Mouse (Mus musculus) olfactory bulb, adult 2 months (tissue): Measurements from ENCODE around the gene Asb16.

ENCODE experiments used
- CTCF ChIP-seq: fragments of 200-500 bp; IDR thresholded peaks from 2 replicates; pipeline ENCODE4 v1.5.1; 2012; ENCODE audit warnings: low read depth, mild to moderate bottlenecking, low read length, moderate library complexity; ENCODE audit not compliant: insufficient read depth
- POLR2A ChIP-seq: fragments of 200-500 bp; IDR thresholded peaks from 2 replicates; pipeline ENCODE4 v1.6.1; 2012; ENCODE audit warnings: mild to moderate bottlenecking, low read depth, low read length, moderate library complexity; ENCODE audit not compliant: insufficient read depth

GRCm38 (mm10) chr11:102309821-102310617 is 41.5 kb downstream of the Asb16 start:
- no peak for TF ChIP-seq CTCF
- TF ChIP-seq POLR2A: no peak
